Mouse (Mus musculus) myocyte (in vitro differentiated cells): ENCODE data around the gene Supt5.

Experiments used
- CEBPB ChIP-seq: IDR thresholded peaks from 2 replicates; pipeline ENCODE4 v1.6.1; 2011; ENCODE audit warnings: mild to moderate bottlenecking, moderate library complexity; ENCODE audit not compliant: poor library complexity, insufficient read depth, severe bottlenecking
- E2F4 ChIP-seq: IDR thresholded peaks from one replicate; pipeline ENCODE4 v1.6.1; 2011; ENCODE audit warnings: mild to moderate bottlenecking, control low read depth, moderate library complexity; ENCODE audit not compliant: insufficient read depth
- MAX ChIP-seq: IDR thresholded peaks from one replicate; pipeline ENCODE4 v1.6.1; 2011; ENCODE audit warnings: low read depth, mild to moderate bottlenecking, control low read depth
- MYOD1 ChIP-seq, 3 experiments: IDR thresholded peaks; one replicate each; pipeline ENCODE4 v1.6.1; 2011; ENCODE audit warnings: control low read depth in 2 of 3, low read depth in 2 of 3, mild to moderate bottlenecking in 2 of 3, moderate library complexity in 1 of 3; ENCODE audit not compliant: insufficient read length in 2 of 3, control insufficient read depth in 1 of 3
- MYOG ChIP-seq, 3 experiments: IDR thresholded peaks; one replicate each; pipeline ENCODE4 v1.6.1; 2011; ENCODE audit warnings: control low read depth in 2 of 3, low read depth in 2 of 3, mild to moderate bottlenecking in 2 of 3; ENCODE audit not compliant: insufficient read length in 2 of 3, control insufficient read depth in 1 of 3, insufficient read depth in 1 of 3
- POLR2A ChIP-seq: IDR thresholded peaks from one replicate; pipeline ENCODE4 v1.6.1; 2011; ENCODE audit warnings: low read depth, mild to moderate bottlenecking, control low read depth, moderate library complexity; ENCODE audit not compliant: insufficient read length
- POLR2AphosphoS2 ChIP-seq: IDR thresholded peaks from one replicate; pipeline ENCODE4 v1.6.1; 2011; ENCODE audit warnings: low read depth, control low read depth; ENCODE audit not compliant: insufficient read length
- SRF ChIP-seq: IDR thresholded peaks from one replicate; pipeline ENCODE4 v1.6.1; 2011; ENCODE audit warnings: low read depth; ENCODE audit not compliant: control insufficient read depth, insufficient read length
- TCF12 ChIP-seq: IDR thresholded peaks from one replicate; pipeline ENCODE4 v1.6.1; 2011; ENCODE audit warnings: mild to moderate bottlenecking, control low read depth; ENCODE audit not compliant: poor library complexity, insufficient read depth, severe bottlenecking
- TCF3 ChIP-seq: IDR thresholded peaks from one replicate; pipeline ENCODE4 v1.6.1; 2011; ENCODE audit warnings: low read depth, control low read depth; ENCODE audit not compliant: insufficient read length
- USF1 ChIP-seq: IDR thresholded peaks from one replicate; pipeline ENCODE4 v1.6.1; 2011; ENCODE audit warnings: low read depth, mild to moderate bottlenecking, control low read depth, moderate library complexity

GRCm38 (mm10) chr7:28339213-28339917 lies 819 bp upstream of the Supt5 start:
- TF ChIP-seq POLR2A (no peak), TCF12 (no peak), POLR2AphosphoS2 (no peak), SRF (no peak), CEBPB (no peak), USF1 (no peak), E2F4 (no peak), MYOD1 (IDR thresholded peaks at IDR 0.05; ENCODE audit: control insufficient read depth in 1 of 3, insufficient read length in 2 of 3, low read depth in 2 of 3) (no peak), MYOG (IDR thresholded peaks at IDR 0.05; ENCODE audit: control insufficient read depth in 1 of 3, insufficient read depth in 1 of 3, insufficient read length in 2 of 3, low read depth in 2 of 3) (no peak), MAX (no peak), TCF3 (no peak)
